Comparison of ENCODE assay signal across 9 mouse cellular contexts in the genomic region with DNA sequence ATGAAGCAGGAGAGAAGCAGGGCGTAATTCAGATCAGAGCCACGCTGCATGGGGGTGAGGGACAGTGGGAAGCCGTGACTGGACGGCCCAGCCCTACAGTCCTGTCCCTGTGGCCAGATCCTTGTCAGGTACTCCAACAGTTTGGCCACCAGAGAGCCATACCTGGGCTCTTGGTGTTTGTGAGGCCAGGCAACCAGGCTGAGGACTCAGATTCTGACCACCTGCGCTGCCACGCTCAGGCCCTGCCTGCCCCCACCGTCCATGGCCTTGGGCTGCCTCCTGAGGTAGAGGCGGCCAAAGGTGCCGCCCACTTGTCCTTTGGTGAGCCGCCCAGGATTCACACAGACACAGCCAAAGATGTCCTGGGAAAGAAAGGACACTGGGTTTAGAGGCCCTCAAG. TPM values are rescaled to one million over a fixed set of nuclear protein-coding genes. Genes with fewer than 3 reads are reported as not detected.
A peak's percentile ranks its signal among the peaks of the same experiment; 100 is the strongest.
DNase-seq lines count a peak whose midpoint lies in the region; ATAC-seq and TF ChIP-seq lines count a peak whose summit lies in the region.
"Had no signal": no experiment of that assay in that cellular context is flagged by ENCODE, and none has a peak within 500 bp of the region (broad histone marks: within the 10 kb centered on the region; RNA-seq: fewer than 3 reads in every experiment).

No protein-coding gene starts in this region.

- 96% methylated on average over 10 of the region's 10 CpGs for WGBS in hindbrain, embryonic 13.5 days
- WGBS in hindbrain, embryonic 14.5 days, result 94% methylated on average over 10 of the region's 10 CpGs

- peak; percentile 79 to 86 for DNase-seq in adrenal gland, adult (ENCODE audit: inconsistent age in 2 of 2, low spot score in 1 of 2)
- DNase-seq in adrenal gland, postnatal 4 days (ENCODE audit: low spot score in 2 of 2), result no peak
- DNase-seq in hindbrain, embryonic 14.5 days (ENCODE audit: low spot score), result no peak
- DNase-seq in testis, postnatal 10 days (ENCODE audit: low spot score), result no peak
- no peak for DNase-seq in frontal cortex, postnatal 25 days (ENCODE audit: low spot score in 2 of 2)
- DNase-seq: liver, embryonic 13.5 days had no signal

- H3K36me3 ChIP-seq in hindbrain, embryonic 13.5 days, result peaks cover 13% of the 10 kb centered on the region
- H3K36me3 ChIP-seq in hindbrain, embryonic 14.5 days (replicated peaks; ENCODE audit: control insufficient read depth, insufficient read depth), result no peaks in the 10 kb centered on the region
- H3K36me3 ChIP-seq in testis, adult 2 months (ENCODE audit: control insufficient read depth, insufficient read depth, low read length), result no peaks in the 10 kb centered on the region; the same call in 1 of the 2 replicates

- ATAC-seq in hindbrain, embryonic 13.5 days (ENCODE audit: low FRiP score), result no peak
- no peak for ATAC-seq in hindbrain, embryonic 14.5 days (ENCODE audit: low FRiP score)
- no peak for ATAC-seq in erythroblast, adult 5-6 weeks (replicated peaks; ENCODE audit: low FRiP score, poor library complexity, severe bottlenecking)

- no peak overlapping the region for H3K9ac ChIP-seq in hindbrain, embryonic 13.5 days
- H3K9ac ChIP-seq in hindbrain, embryonic 14.5 days, result no peak overlapping the region
- H3K9ac ChIP-seq: liver, embryonic 13.5 days had no signal

- H3K27ac ChIP-seq in hindbrain, embryonic 13.5 days, result peak overlapping the region; percentile 36; the same call in 1 of the 2 replicates
- no peak overlapping the region for H3K27ac ChIP-seq in hindbrain, embryonic 14.5 days
- peak overlapping the region; percentile 27 for H3K27ac ChIP-seq in testis, adult 2 months (ENCODE audit: control insufficient read depth, insufficient read depth, low read depth, low read length)

- H3K9me3 ChIP-seq in hindbrain, embryonic 13.5 days, result no peaks in the 10 kb centered on the region
- H3K9me3 ChIP-seq in hindbrain, embryonic 14.5 days (ENCODE audit: control insufficient read depth, low read length), result no peaks in the 10 kb centered on the region
- H3K9me3 ChIP-seq: liver, embryonic 13.5 days had no signal

- peaks cover 30% of the 10 kb centered on the region for H3K4me1 ChIP-seq in hindbrain, embryonic 13.5 days (replicated peaks)
- peaks cover 9% of the 10 kb centered on the region; the same call in 1 of the 2 replicates for H3K4me1 ChIP-seq in hindbrain, embryonic 14.5 days (replicated peaks; ENCODE audit: control insufficient read depth, insufficient read depth, low read length)
- H3K4me1 ChIP-seq in testis, adult 2 months (ENCODE audit: control insufficient read depth, insufficient read depth, low read length), result peaks cover 14% of the 10 kb centered on the region

- TF ChIP-seq POLR2A in testis, adult 2 months (IDR thresholded peaks at IDR 0.05; ENCODE audit: control insufficient read depth, low read depth, low read length), result no peak

- no peak overlapping the region for H3K4me3 ChIP-seq in hindbrain, embryonic 13.5 days
- no peak overlapping the region for H3K4me3 ChIP-seq in hindbrain, embryonic 14.5 days (replicated peaks; ENCODE audit: low read length)
- no peak overlapping the region for H3K4me3 ChIP-seq in testis, adult 2 months (ENCODE audit: control insufficient read depth, low read depth, low read length)
- H3K4me3 ChIP-seq: liver, embryonic 13.5 days had no signal

- no peak for TF ChIP-seq CTCF in testis, adult 2 months (IDR thresholded peaks at IDR 0.05; ENCODE audit: control insufficient read depth, insufficient read depth, insufficient replicate concordance, low read depth, low read length)

- no peak overlapping the region for H3K4me2 ChIP-seq in hindbrain, embryonic 13.5 days
- H3K4me2 ChIP-seq in hindbrain, embryonic 14.5 days (replicated peaks), result no peak overlapping the region
- H3K4me2 ChIP-seq: liver, embryonic 13.5 days had no signal

- no peaks in the 10 kb centered on the region for H3K27me3 ChIP-seq in hindbrain, embryonic 13.5 days
- no peaks in the 10 kb centered on the region for H3K27me3 ChIP-seq in hindbrain, embryonic 14.5 days (ENCODE audit: control insufficient read depth, insufficient read depth, low read length)
- no peaks in the 10 kb centered on the region for H3K27me3 ChIP-seq in testis, adult 2 months (ENCODE audit: control insufficient read depth, insufficient read depth, low read length)
- H3K27me3 ChIP-seq: liver, embryonic 13.5 days had no signal

RNA-seq across cellular contexts. Expression of a gene that starts 16.0 kb away (rescaled TPM):
- total RNA-seq in adrenal gland, postnatal 4 days (2021), result 10 to 100 TPM; 11.4 TPM
- polyA plus RNA-seq in hindbrain, embryonic 13.5 days (2015; fragmentation: Nextera tagmentation; extraction: Ambion mirVana), result 11.5 and 12.4 TPM in 2 replicates
- polyA plus RNA-seq in hindbrain, embryonic 14.5 days (2014; fragmentation: Nextera tagmentation; extraction: Ambion mirVana), result 16.9 and 18.5 TPM in 2 replicates
- 0.89 and 0.90 TPM in 2 replicates for polyA plus RNA-seq in testis, adult 2 months (2012; rRNA removed)
- 0.38 and 0.42 TPM in 2 replicates for total RNA-seq in erythroblast, adult 5-6 weeks (2015; ENCODE audit: low replicate concordance)
- total RNA-seq in erythroblast, adult 5-6 weeks (2017; ENCODE audit: low replicate concordance), result 0.42 TPM in 1 of 2 replicates, not detected in the other

RNA-seq across cellular contexts. Expression of a gene that starts 23.3 kb away (rescaled TPM):
- 10 to 100 TPM; 35.0 to 37.9 TPM for total RNA-seq in adrenal gland, postnatal 4 days (2021)
- polyA plus RNA-seq in hindbrain, embryonic 13.5 days (2015; fragmentation: Nextera tagmentation; extraction: Ambion mirVana), result 22.6 and 24.2 TPM in 2 replicates
- polyA plus RNA-seq in hindbrain, embryonic 14.5 days (2014; fragmentation: Nextera tagmentation; extraction: Ambion mirVana), result 22.2 and 24.2 TPM in 2 replicates
- 31.4 and 32.0 TPM in 2 replicates for polyA plus RNA-seq in testis, adult 2 months (2012; rRNA removed)
- total RNA-seq in erythroblast, adult 5-6 weeks (2015; ENCODE audit: low replicate concordance), result 24.5 and 44.0 TPM in 2 replicates
- total RNA-seq in erythroblast, adult 5-6 weeks (2017; ENCODE audit: low replicate concordance), result 30.8 and 38.7 TPM in 2 replicates

RNA-seq across cellular contexts. Expression of a gene that starts 27.8 kb away (rescaled TPM):
- 100 to 1,000 TPM; 158 to 169 TPM for total RNA-seq in adrenal gland, postnatal 4 days (2021)
- 128 and 137 TPM in 2 replicates for polyA plus RNA-seq in hindbrain, embryonic 13.5 days (2015; fragmentation: Nextera tagmentation; extraction: Ambion mirVana)
- 88.2 and 94.7 TPM in 2 replicates for polyA plus RNA-seq in hindbrain, embryonic 14.5 days (2014; fragmentation: Nextera tagmentation; extraction: Ambion mirVana)
- 63.6 and 69.2 TPM in 2 replicates for polyA plus RNA-seq in testis, adult 2 months (2012; rRNA removed)
- 19.4 and 34.3 TPM in 2 replicates for total RNA-seq in erythroblast, adult 5-6 weeks (2015; ENCODE audit: low replicate concordance)
- 58.8 and 71.4 TPM in 2 replicates for total RNA-seq in erythroblast, adult 5-6 weeks (2017; ENCODE audit: low replicate concordance)

RNA-seq across cellular contexts. Expression of a gene that starts 45.3 kb away (rescaled TPM):
- not detected for total RNA-seq in adrenal gland, postnatal 4 days (2021)
- not detected in 2 replicates for polyA plus RNA-seq in hindbrain, embryonic 13.5 days (2015; fragmentation: Nextera tagmentation; extraction: Ambion mirVana)
- polyA plus RNA-seq in hindbrain, embryonic 14.5 days (2014; fragmentation: Nextera tagmentation; extraction: Ambion mirVana), result not detected in 2 replicates
- polyA plus RNA-seq in testis, adult 2 months (2012; rRNA removed), result 0.06 TPM in 1 of 2 replicates, not detected in the other
- total RNA-seq in erythroblast, adult 5-6 weeks (2015; ENCODE audit: low replicate concordance), result not detected in 2 replicates
- not detected in 2 replicates for total RNA-seq in erythroblast, adult 5-6 weeks (2017; ENCODE audit: low replicate concordance)
- polyA plus RNA-seq: liver, embryonic 13.5 days had no signal

RNA-seq across cellular contexts. Expression of a gene that starts 46.7 kb away (rescaled TPM):
- total RNA-seq in adrenal gland, postnatal 4 days (2021), result 1 to 10 TPM; 3.1 TPM
- polyA plus RNA-seq in hindbrain, embryonic 13.5 days (2015; fragmentation: Nextera tagmentation; extraction: Ambion mirVana), result 15.2 and 15.9 TPM in 2 replicates
- 6.1 and 9.4 TPM in 2 replicates for polyA plus RNA-seq in hindbrain, embryonic 14.5 days (2014; fragmentation: Nextera tagmentation; extraction: Ambion mirVana)
- polyA plus RNA-seq in testis, adult 2 months (2012; rRNA removed), result 0.84 and 0.94 TPM in 2 replicates
- total RNA-seq in erythroblast, adult 5-6 weeks (2015; ENCODE audit: low replicate concordance), result 0.38 and 1.0 TPM in 2 replicates
- 3.1 and 6.1 TPM in 2 replicates for total RNA-seq in erythroblast, adult 5-6 weeks (2017; ENCODE audit: low replicate concordance)

Comparison
In these comparisons a context has a peak if more than half of its experiments do, and no peak if none do; other contexts are left out.
1. DNase-seq: peak in adrenal gland, adult (2 of 2); none in adrenal gland, postnatal 4 days (0 of 2), hindbrain, embryonic 14.5 days (single experiment), testis, postnatal 10 days (single experiment) and frontal cortex, postnatal 25 days (0 of 2).